Mouse (Mus musculus): ENCODE results near the gene Mta3. TPM values are rescaled to one million over a fixed set of nuclear protein-coding genes. Genes with fewer than 3 reads are reported as not detected.

Mta3 gene
- polyA plus RNA-seq, 1 experiment: 162 TPM

DNA sequence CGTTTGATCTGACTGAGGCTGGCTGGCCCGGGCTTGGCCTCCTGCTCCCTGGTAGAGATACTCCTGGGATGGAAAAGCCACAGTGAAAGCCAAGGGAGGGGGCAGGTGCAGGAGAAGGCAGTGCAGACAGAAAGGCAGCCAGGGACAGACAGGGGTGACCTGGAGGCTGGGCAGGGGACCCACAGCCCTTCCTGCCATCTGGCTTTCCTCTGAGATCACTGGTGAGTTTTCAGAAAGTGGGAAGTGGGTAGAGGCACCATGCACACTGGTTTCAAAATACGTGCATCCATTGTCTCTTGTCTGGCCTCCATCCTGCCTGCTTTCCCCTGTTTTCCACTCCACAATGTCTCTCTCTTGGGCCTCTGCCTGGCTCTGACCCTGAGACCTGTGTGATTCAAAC, 123.4 kb downstream of the Mta3 start:
- TF ChIP-seq CTCF (IDR thresholded peaks at IDR 0.05; ENCODE audit: low read depth, low read length): no peak
- no peak for TF ChIP-seq POLR2A (IDR thresholded peaks at IDR 0.05; ENCODE audit: insufficient read depth, low read length)
- TF ChIP-seq EP300 (IDR thresholded peaks at IDR 0.05; ENCODE audit: insufficient read depth, low read depth, low read length): no peak
- Histone ChIP-seq H3K36me3 (ENCODE audit: control insufficient read depth, insufficient read depth, low read length, poor library complexity, severe bottlenecking) (no peaks in the 10 kb centered on the region), H3K9ac (ENCODE audit: low read depth, poor library complexity, severe bottlenecking) (no peak overlapping the region), H3K27ac (ENCODE audit: insufficient read depth, low read length) (no peak overlapping the region), H3K9me3 (replicated peaks; ENCODE audit: control insufficient read depth, insufficient read depth, low read length, poor library complexity, severe bottlenecking) (no peaks in the 10 kb centered on the region), H3K4me3 (ENCODE audit: low read depth, low read length) (no peak overlapping the region), H3K4me1 (ENCODE audit: control insufficient read depth, insufficient read depth, low read length) (peaks cover 2% of the 10 kb centered on the region), H3K27me3 (ENCODE audit: control insufficient read depth, insufficient read depth, low read length, poor library complexity, severe bottlenecking) (no peaks in the 10 kb centered on the region)

DNA sequence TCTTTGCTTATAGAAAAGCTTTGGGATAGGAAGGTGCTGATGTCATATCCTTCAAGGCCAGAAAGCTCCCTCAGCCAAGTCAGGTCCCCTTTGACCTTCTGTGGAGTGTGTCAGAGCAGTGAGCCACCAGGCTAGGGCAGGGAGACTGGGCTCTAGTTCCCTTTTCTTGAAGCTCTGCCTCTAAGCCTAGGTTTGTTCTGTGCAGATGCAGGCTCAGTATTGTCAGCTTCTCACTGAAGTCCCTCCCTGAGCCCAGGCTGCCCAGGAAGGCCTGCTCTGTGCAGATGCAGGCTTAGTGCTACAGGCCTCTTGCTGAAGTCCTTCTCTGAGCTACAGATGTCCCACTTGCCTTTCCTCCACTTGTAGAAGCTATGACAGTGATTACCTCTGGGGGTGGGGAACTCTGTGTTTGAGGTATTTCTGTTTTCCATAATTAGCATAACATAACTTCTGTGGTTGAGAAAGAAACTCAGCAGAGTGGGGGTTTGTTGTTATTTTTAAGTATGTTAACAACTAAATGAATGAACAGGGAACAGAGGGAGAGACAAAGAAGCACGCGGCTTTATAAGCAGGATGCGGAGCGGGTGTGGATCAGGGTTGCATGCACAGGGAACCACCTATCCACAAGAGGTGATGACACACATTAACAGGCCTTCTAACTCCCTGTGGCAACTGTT, 124.8 kb downstream of the Mta3 start:
- Histone ChIP-seq H3K27ac (ENCODE audit: insufficient read depth, low read length) (no peak overlapping the region), H3K27me3 (ENCODE audit: control insufficient read depth, insufficient read depth, low read length, poor library complexity, severe bottlenecking) (no peaks in the 10 kb centered on the region), H3K4me3 (ENCODE audit: low read depth, low read length) (no peak overlapping the region), H3K9ac (ENCODE audit: low read depth, poor library complexity, severe bottlenecking) (no peak overlapping the region), H3K4me1 (ENCODE audit: control insufficient read depth, insufficient read depth, low read length) (peaks cover 2% of the 10 kb centered on the region), H3K9me3 (replicated peaks; ENCODE audit: control insufficient read depth, insufficient read depth, low read length, poor library complexity, severe bottlenecking) (no peaks in the 10 kb centered on the region), H3K36me3 (ENCODE audit: control insufficient read depth, insufficient read depth, low read length, poor library complexity, severe bottlenecking) (no peaks in the 10 kb centered on the region)
- TF ChIP-seq CTCF (IDR thresholded peaks at IDR 0.05; ENCODE audit: low read depth, low read length): no peak
- no peak for TF ChIP-seq EP300 (IDR thresholded peaks at IDR 0.05; ENCODE audit: insufficient read depth, low read depth, low read length)
- TF ChIP-seq POLR2A (IDR thresholded peaks at IDR 0.05; ENCODE audit: insufficient read depth, low read length): no peak

DNA sequence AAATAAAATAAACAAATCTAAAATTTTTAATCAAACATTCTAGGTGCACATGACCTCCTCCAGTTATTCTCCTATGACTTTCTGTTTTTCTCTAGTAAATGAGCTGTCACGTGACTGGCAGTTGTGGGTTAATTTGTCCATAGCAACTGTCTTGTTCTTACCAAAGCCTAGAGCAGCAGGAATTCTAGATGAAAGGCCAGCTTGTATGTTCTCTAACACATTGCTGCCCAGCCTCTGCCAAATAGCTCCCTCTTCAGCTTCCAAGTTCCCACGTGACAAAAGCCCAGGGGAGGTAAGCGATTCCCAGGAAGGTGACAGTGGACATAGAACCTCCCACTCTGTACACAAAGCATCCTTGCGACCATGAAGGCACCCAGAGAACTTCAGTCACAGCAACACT, 128.2 kb downstream of the Mta3 start:
- no peaks in the 10 kb centered on the region for H3K4me1 ChIP-seq (ENCODE audit: control insufficient read depth, insufficient read depth, low read length)

DNA sequence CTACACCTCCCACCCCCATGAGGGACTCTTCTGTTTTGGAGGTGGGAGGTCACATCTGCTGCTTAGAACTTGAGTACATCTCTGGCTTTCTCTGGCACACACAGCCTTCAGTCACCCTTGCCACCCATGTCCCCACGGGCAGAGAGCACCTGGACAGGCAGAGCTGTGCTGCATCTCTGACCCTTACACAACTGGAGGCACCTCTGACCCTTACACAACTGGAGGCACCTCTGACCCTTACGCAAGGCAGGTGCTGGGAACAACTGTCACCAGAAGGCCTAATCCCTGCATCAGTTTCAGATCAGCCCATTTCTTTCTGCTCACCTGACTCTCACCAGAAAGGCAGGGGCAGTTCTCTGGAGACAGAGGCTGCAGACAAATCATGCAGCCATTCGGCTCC, 130.1 kb downstream of the Mta3 start:
- H3K4me3 ChIP-seq (ENCODE audit: low read depth, low read length): no peak overlapping the region
- TF ChIP-seq EP300 (IDR thresholded peaks at IDR 0.05; ENCODE audit: insufficient read depth, low read depth, low read length) (no peak), POLR2A (IDR thresholded peaks at IDR 0.05; ENCODE audit: insufficient read depth, low read length) (no peak), CTCF (IDR thresholded peaks at IDR 0.05; ENCODE audit: low read depth, low read length) (no peak)
- no peaks in the 10 kb centered on the region for H3K36me3 ChIP-seq (ENCODE audit: control insufficient read depth, insufficient read depth, low read length, poor library complexity, severe bottlenecking)
- no peak overlapping the region for H3K27ac ChIP-seq (ENCODE audit: insufficient read depth, low read length)
- no peak overlapping the region for H3K9ac ChIP-seq (ENCODE audit: low read depth, poor library complexity, severe bottlenecking)
- no peaks in the 10 kb centered on the region for H3K9me3 ChIP-seq (replicated peaks; ENCODE audit: control insufficient read depth, insufficient read depth, low read length, poor library complexity, severe bottlenecking)
- H3K4me1 ChIP-seq (ENCODE audit: control insufficient read depth, insufficient read depth, low read length): no peaks in the 10 kb centered on the region
- H3K27me3 ChIP-seq (ENCODE audit: control insufficient read depth, insufficient read depth, low read length, poor library complexity, severe bottlenecking): no peaks in the 10 kb centered on the region

More for the DNA sequence above, 128.2 kb downstream of the Mta3 start:
- Histone ChIP-seq H3K27ac (ENCODE audit: insufficient read depth, low read length) (no peak overlapping the region), H3K36me3 (ENCODE audit: control insufficient read depth, insufficient read depth, low read length, poor library complexity, severe bottlenecking) (no peaks in the 10 kb centered on the region), H3K9ac (ENCODE audit: low read depth, poor library complexity, severe bottlenecking) (no peak overlapping the region), H3K27me3 (ENCODE audit: control insufficient read depth, insufficient read depth, low read length, poor library complexity, severe bottlenecking) (no peaks in the 10 kb centered on the region), H3K9me3 (replicated peaks; ENCODE audit: control insufficient read depth, insufficient read depth, low read length, poor library complexity, severe bottlenecking) (no peaks in the 10 kb centered on the region), H3K4me3 (ENCODE audit: low read depth, low read length) (no peak overlapping the region)
- TF ChIP-seq CTCF (IDR thresholded peaks at IDR 0.05; ENCODE audit: low read depth, low read length) (no peak), POLR2A (IDR thresholded peaks at IDR 0.05; ENCODE audit: insufficient read depth, low read length) (no peak), EP300 (IDR thresholded peaks at IDR 0.05; ENCODE audit: insufficient read depth, low read depth, low read length) (no peak)

DNA sequence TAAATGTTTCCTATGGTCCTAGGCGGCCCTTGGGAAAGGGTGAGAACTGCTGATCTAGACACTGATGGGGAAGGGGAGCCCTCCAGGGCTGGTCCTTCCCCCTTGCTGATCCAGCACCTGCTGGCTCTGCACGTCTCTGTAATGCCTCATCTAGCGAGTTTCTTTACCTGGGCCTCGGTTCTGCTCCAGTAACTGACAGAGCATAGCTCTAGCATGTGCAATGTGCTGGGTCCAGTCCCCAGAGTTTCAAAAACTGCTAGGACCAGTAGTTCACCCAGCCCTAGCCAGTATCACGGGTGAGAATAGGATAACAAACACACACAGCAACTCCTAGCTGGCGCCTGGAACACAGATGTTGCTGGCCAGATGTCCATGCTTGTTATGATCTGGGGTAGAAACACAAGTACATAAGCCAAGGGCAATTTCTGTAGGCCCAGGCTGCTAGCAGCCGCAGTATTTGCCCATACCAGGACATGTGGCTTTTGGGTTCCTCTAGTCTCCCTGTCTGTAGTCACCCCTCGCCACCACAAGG, 131.8 kb downstream of the Mta3 start:
- H3K4me1 ChIP-seq (ENCODE audit: control insufficient read depth, insufficient read depth, low read length): no peaks in the 10 kb centered on the region
- H3K4me3 ChIP-seq (ENCODE audit: low read depth, low read length): no peak overlapping the region
- no peak overlapping the region for H3K27ac ChIP-seq (ENCODE audit: insufficient read depth, low read length)
- H3K9ac ChIP-seq (ENCODE audit: low read depth, poor library complexity, severe bottlenecking): no peak overlapping the region
- no peaks in the 10 kb centered on the region for H3K27me3 ChIP-seq (ENCODE audit: control insufficient read depth, insufficient read depth, low read length, poor library complexity, severe bottlenecking)
- no peaks in the 10 kb centered on the region for H3K36me3 ChIP-seq (ENCODE audit: control insufficient read depth, insufficient read depth, low read length, poor library complexity, severe bottlenecking)
- no peaks in the 10 kb centered on the region for H3K9me3 ChIP-seq (replicated peaks; ENCODE audit: control insufficient read depth, insufficient read depth, low read length, poor library complexity, severe bottlenecking)
- TF ChIP-seq CTCF (IDR thresholded peaks at IDR 0.05; ENCODE audit: low read depth, low read length) (no peak), POLR2A (IDR thresholded peaks at IDR 0.05; ENCODE audit: insufficient read depth, low read length) (no peak), EP300 (IDR thresholded peaks at IDR 0.05; ENCODE audit: insufficient read depth, low read depth, low read length) (no peak)

DNA sequence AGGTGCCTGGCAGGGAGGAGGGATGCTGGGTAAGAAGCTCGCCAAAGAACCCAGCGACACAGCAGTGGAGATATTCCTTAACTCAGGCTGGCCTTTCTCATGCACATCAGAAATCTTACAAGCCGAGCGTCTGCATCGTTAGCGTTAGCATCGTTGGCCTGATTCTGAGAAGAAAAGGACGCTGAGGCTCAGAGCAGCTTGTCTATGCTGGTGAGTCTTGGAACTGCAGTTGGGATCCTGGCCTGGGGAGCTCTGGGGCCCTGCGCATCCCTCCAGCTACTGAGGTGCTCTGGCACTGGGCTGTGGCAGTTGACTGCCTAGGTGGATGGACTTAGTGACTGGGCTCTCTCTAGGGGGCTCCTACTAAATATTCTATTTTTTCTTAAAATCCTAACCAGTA, 133.2 kb downstream of the Mta3 start:
- no peak overlapping the region for H3K9ac ChIP-seq (ENCODE audit: low read depth, poor library complexity, severe bottlenecking)
- H3K4me3 ChIP-seq (ENCODE audit: low read depth, low read length): no peak overlapping the region
- TF ChIP-seq EP300 (IDR thresholded peaks at IDR 0.05; ENCODE audit: insufficient read depth, low read depth, low read length) (no peak), POLR2A (IDR thresholded peaks at IDR 0.05; ENCODE audit: insufficient read depth, low read length) (no peak), CTCF (IDR thresholded peaks at IDR 0.05; ENCODE audit: low read depth, low read length) (no peak)

More for the DNA sequence above, 133.2 kb downstream of the Mta3 start:
- Histone ChIP-seq H3K27me3 (ENCODE audit: control insufficient read depth, insufficient read depth, low read length, poor library complexity, severe bottlenecking) (no peaks in the 10 kb centered on the region), H3K4me1 (ENCODE audit: control insufficient read depth, insufficient read depth, low read length) (no peaks in the 10 kb centered on the region), H3K9me3 (replicated peaks; ENCODE audit: control insufficient read depth, insufficient read depth, low read length, poor library complexity, severe bottlenecking) (no peaks in the 10 kb centered on the region), H3K27ac (ENCODE audit: insufficient read depth, low read length) (no peak overlapping the region), H3K36me3 (ENCODE audit: control insufficient read depth, insufficient read depth, low read length, poor library complexity, severe bottlenecking) (no peaks in the 10 kb centered on the region)

Data from ES-Bruce4 (cell line).